Mouse (Mus musculus) C2C12 (cell line): ENCODE results near the gene Arl15. TPM values are rescaled to one million over a fixed set of nuclear protein-coding genes. Genes with fewer than 3 reads are reported as not detected.

Source experiments
- H3K27me3 ChIP-seq: one replicate; pipeline ENCODE4 v1.6.1; 2011; ENCODE audit not compliant: control insufficient read depth, insufficient read depth, insufficient read length
- H3K36me3 ChIP-seq: one replicate; pipeline ENCODE4 v1.6.1; 2011; ENCODE audit not compliant: control insufficient read depth, insufficient read depth
- H3K4me3 ChIP-seq: one replicate; pipeline ENCODE4 v1.5.1; 2011; ENCODE audit warnings: mild to moderate bottlenecking, control low read depth; ENCODE audit not compliant: poor library complexity, insufficient read depth, severe bottlenecking
- H3K79me2 ChIP-seq: one replicate; pipeline ENCODE4 v1.6.1; 2011; ENCODE audit not compliant: control insufficient read depth, insufficient read depth
- H3K79me3 ChIP-seq: one replicate; pipeline ENCODE4 v1.6.1; 2011; ENCODE audit warnings: low read depth, control low read depth
- H3ac ChIP-seq: one replicate; pipeline ENCODE3; 2011; ENCODE audit warnings: low read depth; ENCODE audit not compliant: control insufficient read depth, insufficient read length
- CEBPB ChIP-seq: IDR thresholded peaks from one replicate; pipeline ENCODE4 v1.6.1; 2011; ENCODE audit warnings: low read depth, mild to moderate bottlenecking, control low read depth, moderate library complexity
- CTCF ChIP-seq: IDR thresholded peaks from one replicate; pipeline ENCODE4 v1.5.1; 2011; ENCODE audit not compliant: control insufficient read depth, insufficient read depth, insufficient read length
- FOSL1 ChIP-seq: IDR thresholded peaks from one replicate; pipeline ENCODE4 v1.8.0; 2011; ENCODE audit warnings: mild to moderate bottlenecking, low read length; ENCODE audit not compliant: poor library complexity, insufficient read depth, severe bottlenecking
- MAX ChIP-seq: IDR thresholded peaks from one replicate; pipeline ENCODE4 v1.6.1; 2011; ENCODE audit warnings: mild to moderate bottlenecking, control low read depth
- MYOD1 ChIP-seq: IDR thresholded peaks from one replicate; pipeline ENCODE4 v1.6.1; 2011; ENCODE audit warnings: low read depth; ENCODE audit not compliant: control insufficient read depth, insufficient read length
- MYOG ChIP-seq: IDR thresholded peaks from one replicate; pipeline ENCODE4 v1.6.1; 2011; ENCODE audit not compliant: control insufficient read depth, insufficient read length; ENCODE audit errors: extremely low read depth
- USF1 ChIP-seq: IDR thresholded peaks from one replicate; pipeline ENCODE4 v1.6.1; 2011; ENCODE audit warnings: low read depth, mild to moderate bottlenecking, control low read depth, moderate library complexity
- polyA plus RNA-seq: library from polyadenylated mRNA; unstranded; fragments of >200 nt; fragmentation: generic; extraction: Trizol; gene quantifications from one replicate; pipeline ENCODE4 v1.2.1, GENCODE M21; 2012; ENCODE audit warnings: missing spikeins

Arl15 gene
- polyA plus RNA-seq, 1 experiment = 3.5 TPM

GRCm38 (mm10) chr13:114106083-114106482 is 311.8 kb downstream of the Arl15 start:
- no peaks in the 10 kb centered on the region for H3K79me2 ChIP-seq
- TF ChIP-seq MYOG (no peak), CTCF (no peak), FOSL1 (no peak), MAX (no peak), CEBPB (no peak), MYOD1 (no peak), USF1 (no peak)
- no peaks in the 10 kb centered on the region for H3K36me3 ChIP-seq
- H3K79me3 ChIP-seq = no peaks in the 10 kb centered on the region
- H3ac ChIP-seq = no peak overlapping the region
- H3K4me3 ChIP-seq = no peak overlapping the region
- no peaks in the 10 kb centered on the region for H3K27me3 ChIP-seq

GRCm38 (mm10) chr13:114107499-114107898 is 313.2 kb downstream of the Arl15 start:
- no peak overlapping the region for H3ac ChIP-seq
- no peaks in the 10 kb centered on the region for H3K36me3 ChIP-seq
- H3K27me3 ChIP-seq = no peaks in the 10 kb centered on the region
- H3K4me3 ChIP-seq = no peak overlapping the region
- H3K79me3 ChIP-seq = no peaks in the 10 kb centered on the region
- H3K79me2 ChIP-seq = no peaks in the 10 kb centered on the region
- TF ChIP-seq MAX (no peak), CTCF (no peak), MYOD1 (no peak), CEBPB (no peak), MYOG (no peak)

GRCm38 (mm10) chr13:114109441-114109840 is 315.1 kb downstream of the Arl15 start:
- Histone ChIP-seq H3K79me3 (no peaks in the 10 kb centered on the region), H3K27me3 (no peaks in the 10 kb centered on the region)
- TF ChIP-seq MYOD1 = no peak
- no peak for TF ChIP-seq MYOG
- no peak for TF ChIP-seq USF1
- TF ChIP-seq CTCF = no peak

GRCm38 (mm10) chr13:114109845-114110244 is 315.5 kb downstream of the Arl15 start:
- H3K36me3 ChIP-seq = no peaks in the 10 kb centered on the region
- no peaks in the 10 kb centered on the region for H3K79me2 ChIP-seq
- H3K4me3 ChIP-seq = no peak overlapping the region
- no peak overlapping the region for H3ac ChIP-seq
- no peaks in the 10 kb centered on the region for H3K27me3 ChIP-seq
- TF ChIP-seq MAX (no peak), FOSL1 (no peak), MYOD1 (no peak), MYOG (no peak), CEBPB (no peak), CTCF (no peak), USF1 (no peak)
- no peaks in the 10 kb centered on the region for H3K79me3 ChIP-seq

More at GRCm38 (mm10) chr13:114109441-114109840, 315.1 kb downstream of the Arl15 start:
- Histone ChIP-seq H3K79me2 (no peaks in the 10 kb centered on the region), H3K4me3 (no peak overlapping the region), H3ac (no peak overlapping the region), H3K36me3 (no peaks in the 10 kb centered on the region)

- H3K79me2 ChIP-seq = no peaks in the 10 kb centered on the region
- H3K27me3 ChIP-seq = no peaks in the 10 kb centered on the region
- no peaks in the 10 kb centered on the region for H3K79me3 ChIP-seq
- no peak overlapping the region for H3ac ChIP-seq
- H3K36me3 ChIP-seq = no peaks in the 10 kb centered on the region
- TF ChIP-seq MYOG (no peak), MYOD1 (no peak), USF1 (no peak), CTCF (no peak), FOSL1 (no peak), MAX (no peak), CEBPB (no peak)
- no peak overlapping the region for H3K4me3 ChIP-seq
Measured at GRCm38 (mm10) chr13:114113516-114113915, 319.2 kb downstream of the Arl15 start.

- no peaks in the 10 kb centered on the region for H3K79me3 ChIP-seq
- H3ac ChIP-seq = no peak overlapping the region
- no peaks in the 10 kb centered on the region for H3K36me3 ChIP-seq
- H3K79me2 ChIP-seq = no peaks in the 10 kb centered on the region
- TF ChIP-seq MYOD1 (no peak), CTCF (no peak), CEBPB (no peak), MYOG (no peak), FOSL1 (no peak), USF1 (no peak), MAX (no peak)
- no peaks in the 10 kb centered on the region for H3K27me3 ChIP-seq
- no peak overlapping the region for H3K4me3 ChIP-seq
Measured at GRCm38 (mm10) chr13:114114586-114114985, 320.3 kb downstream of the Arl15 start.
